15 mouse cellular contexts compared by ENCODE assay signal in the genomic region with DNA sequence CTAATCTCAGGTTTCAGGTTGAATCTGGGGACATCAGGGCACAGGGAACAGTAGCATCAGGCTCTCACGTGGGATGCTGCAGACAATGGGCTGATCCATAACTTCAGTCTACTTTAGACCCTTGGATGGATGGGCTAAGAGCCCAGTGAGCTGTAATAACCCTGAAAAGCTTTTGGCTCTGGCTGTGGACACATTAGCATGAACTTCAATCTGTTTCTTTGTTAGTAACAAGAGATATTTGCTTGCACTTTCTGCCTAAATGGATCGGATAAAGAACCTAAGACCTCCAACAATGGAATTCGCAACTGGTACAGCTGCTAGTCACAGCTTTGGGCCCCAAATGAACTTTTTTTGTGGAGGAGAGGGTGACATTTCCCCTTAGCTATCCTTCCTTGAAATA.
DNase-seq lines count a peak whose midpoint lies in the region; ATAC-seq and TF ChIP-seq lines count a peak whose summit lies in the region.
"Had no signal": no experiment of that assay in that cellular context is flagged by ENCODE, and none has a peak within 500 bp of the region (broad histone marks: within the 10 kb centered on the region; RNA-seq: fewer than 3 reads in every experiment).

No protein-coding gene starts in this region.

- peaks cover 35% of the 10 kb centered on the region for H3K4me1 ChIP-seq in forebrain, embryonic 12.5 days
- H3K4me1 ChIP-seq in midbrain, embryonic 14.5 days (ENCODE audit: control insufficient read depth, insufficient read depth, low read length) = peaks cover 22% of the 10 kb centered on the region
- H3K4me1 ChIP-seq in liver, postnatal 0 days (ENCODE audit: insufficient read depth) = peaks cover 8% of the 10 kb centered on the region

- H3K4me3 ChIP-seq in forebrain, embryonic 12.5 days (replicated peaks) = no peak overlapping the region
- H3K4me3 ChIP-seq in midbrain, embryonic 14.5 days (replicated peaks; ENCODE audit: low read depth, low read length) = no peak overlapping the region
- no peak overlapping the region for H3K4me3 ChIP-seq in liver, postnatal 0 days (ENCODE audit: low read depth, low read length)
- H3K4me3 ChIP-seq: embryonic facial prominence, embryonic 15.5 days; liver, embryonic 15.5 days had no signal

- no peak overlapping the region for H3K4me2 ChIP-seq in forebrain, embryonic 12.5 days
- H3K4me2 ChIP-seq in midbrain, embryonic 14.5 days (ENCODE audit: low read length) = no peak overlapping the region
- H3K4me2 ChIP-seq in liver, postnatal 0 days (ENCODE audit: low read depth, low read length) = no peak overlapping the region
- H3K4me2 ChIP-seq: embryonic facial prominence, embryonic 15.5 days; liver, embryonic 15.5 days had no signal

- no peaks in the 10 kb centered on the region for H3K9me3 ChIP-seq in forebrain, embryonic 12.5 days
- H3K9me3 ChIP-seq in midbrain, embryonic 14.5 days (ENCODE audit: control insufficient read depth, low read length) = no peaks in the 10 kb centered on the region
- H3K9me3 ChIP-seq in liver, postnatal 0 days (ENCODE audit: low read length) = no peaks in the 10 kb centered on the region
- H3K9me3 ChIP-seq: embryonic facial prominence, embryonic 15.5 days; G1E; liver, embryonic 15.5 days had no signal

- H3K27me3 ChIP-seq in forebrain, embryonic 12.5 days = no peaks in the 10 kb centered on the region
- no peaks in the 10 kb centered on the region for H3K27me3 ChIP-seq in midbrain, embryonic 14.5 days (ENCODE audit: control insufficient read depth, insufficient read depth, low read length)
- no peaks in the 10 kb centered on the region for H3K27me3 ChIP-seq in liver, postnatal 0 days (ENCODE audit: insufficient read depth, low read length)
- H3K27me3 ChIP-seq: embryonic facial prominence, embryonic 15.5 days had no signal

- TF ChIP-seq CTCF in liver, postnatal 0 days (IDR thresholded peaks at IDR 0.05; ENCODE audit: low read depth) = no peak

- 0 out of 2 replicates have a peak overlapping the region, but pooled peaks have one; percentile 14 for H3K27ac ChIP-seq in forebrain, embryonic 12.5 days
- peak overlapping the region; percentile 41; the same call in 1 of the 2 replicates for H3K27ac ChIP-seq in midbrain, embryonic 14.5 days (replicated peaks; ENCODE audit: low read depth, low read length)
- H3K27ac ChIP-seq in liver, postnatal 0 days (ENCODE audit: low read depth) = no peak overlapping the region
- H3K27ac ChIP-seq: embryonic facial prominence, embryonic 15.5 days; liver, embryonic 15.5 days had no signal

- DNase-seq in heart, postnatal 10 days = peak; percentile 19 to 31
- DNase-seq in heart, postnatal 36 days = no peak
- DNase-seq in Muller cell, postnatal 12 days (ENCODE audit: inconsistent ontology term) = peak; percentile 77
- DNase-seq in midbrain, embryonic 14.5 days = peak; percentile 43
- DNase-seq in gastrocnemius, adult 8-10 months (ENCODE audit: low spot score in 2 of 2) = no peak
- DNase-seq in liver, postnatal 0 days = no peak
- DNase-seq: adrenal gland, postnatal 14 days; cerebellum, postnatal 14 days; kidney, postnatal 25 days; thymus, postnatal 4 days had no signal

- whole genome bisulfite sequencing in forebrain, embryonic 12.5 days = 21% methylated on average over 3 of the region's 3 CpGs
- 37% methylated on average over 3 of the region's 3 CpGs for WGBS in midbrain, embryonic 14.5 days
- 55% methylated on average over 3 of the region's 3 CpGs for WGBS in liver, postnatal 0 days (ENCODE audit: insufficient replicate concordance)

- H3K9ac ChIP-seq in forebrain, embryonic 12.5 days = no peak overlapping the region
- H3K9ac ChIP-seq in midbrain, embryonic 14.5 days (replicated peaks; ENCODE audit: low read length) = no peak overlapping the region
- H3K9ac ChIP-seq in liver, postnatal 0 days (replicated peaks) = no peak overlapping the region
- H3K9ac ChIP-seq: embryonic facial prominence, embryonic 15.5 days; liver, embryonic 15.5 days had no signal

- intact Hi-C loops in heart, postnatal 10 days (cut with DNase I) = no loop called here
- intact Hi-C loops in heart, postnatal 36 days (cut with DNase I) = no loop called here

- no peak for ATAC-seq in forebrain, embryonic 12.5 days (ENCODE audit: low FRiP score)
- no peak for ATAC-seq in midbrain, embryonic 14.5 days (ENCODE audit: low FRiP score, low TSS enrichment)
- ATAC-seq in liver, postnatal 0 days = no peak
- ATAC-seq: intestine, embryonic 16.5 days had no signal

- no peak for TF ChIP-seq EP300 in liver, postnatal 0 days (IDR thresholded peaks at IDR 0.05; ENCODE audit: low read depth)

- peaks cover 3% of the 10 kb centered on the region; the same call in 1 of the 2 replicates for H3K36me3 ChIP-seq in forebrain, embryonic 12.5 days (replicated peaks)
- H3K36me3 ChIP-seq in midbrain, embryonic 14.5 days (ENCODE audit: control insufficient read depth, insufficient read depth, low read length) = 0 out of 2 replicates have a peak, but pooled peaks cover under 1% of the 10 kb centered on the region
- H3K36me3 ChIP-seq in liver, postnatal 0 days (replicated peaks; ENCODE audit: insufficient read depth, low read length) = no peaks in the 10 kb centered on the region
- H3K36me3 ChIP-seq: embryonic facial prominence, embryonic 15.5 days; liver, embryonic 15.5 days had no signal

Comparison
In these comparisons a context has a peak if more than half of its experiments do, and no peak if none do; other contexts are left out.
1. DNase-seq: peak in heart, postnatal 10 days (2 of 2), Muller cell, postnatal 12 days (single experiment) and midbrain, embryonic 14.5 days (single experiment); none in heart, postnatal 36 days (0 of 2), gastrocnemius, adult 8-10 months (0 of 2) and liver, postnatal 0 days (single experiment).